Mouse (Mus musculus) neural tube, embryonic 13.5 days (tissue): ENCODE results near the gene Lgi4. TPM values are rescaled to one million over a fixed set of nuclear protein-coding genes. Genes with fewer than 3 reads are reported as not detected.

Experiments used
- ATAC-seq: fragments of 200-750 bp; cut with Nextera tagmentation; 2 replicates; pipeline ENCODE4 v1.8.0; 2017; ENCODE audit warnings: low read depth, mild to moderate bottlenecking, moderate TSS enrichment, moderate library complexity
- H3K27ac ChIP-seq: fragments of 300-500 bp; sonication (generic); replicated peaks from 2 replicates; pipeline ENCODE4 v1.5.1; 2015; ENCODE audit warnings: moderate library complexity, mild to moderate bottlenecking, inconsistent platforms
- H3K27me3 ChIP-seq: fragments of 300-500 bp; sonication (generic); 2 replicates; pipeline ENCODE4 v1.6.1; 2015; ENCODE audit warnings: mild to moderate bottlenecking, inconsistent platforms
- H3K36me3 ChIP-seq: fragments of 300-500 bp; sonication (generic); 2 replicates; pipeline ENCODE4 v1.6.1; 2015; ENCODE audit warnings: mild to moderate bottlenecking, inconsistent platforms
- H3K4me1 ChIP-seq: fragments of 300-500 bp; sonication (generic); replicated peaks from 2 replicates; pipeline ENCODE4 v1.6.1; 2015; ENCODE audit warnings: inconsistent platforms
- H3K4me2 ChIP-seq: fragments of 300-500 bp; sonication (generic); 2 replicates; pipeline ENCODE4 v1.6.1; 2015; ENCODE audit warnings: inconsistent platforms, mild to moderate bottlenecking, moderate library complexity
- H3K4me3 ChIP-seq: fragments of 300-500 bp; sonication (generic); 2 replicates; pipeline ENCODE4 v1.5.1; 2015; ENCODE audit warnings: mild to moderate bottlenecking, inconsistent platforms
- H3K9ac ChIP-seq: fragments of 300-500 bp; sonication (generic); 2 replicates; pipeline ENCODE4 v1.6.1; 2015; ENCODE audit warnings: moderate library complexity, mild to moderate bottlenecking, inconsistent platforms
- H3K9me3 ChIP-seq: fragments of 300-500 bp; sonication (generic); 2 replicates; pipeline ENCODE4 v1.6.1; 2016; ENCODE audit warnings: inconsistent platforms
- WGBS: fragments of 180-500 bp; shearing (Covaris S2); methylation state at CpG from one replicate; pipeline ENCODE4 v1.1.7; 2015; 5-methylcytosine and 5-hydroxymethylcytosine counted together
- polyA plus RNA-seq: library from polyadenylated mRNA; unstranded; fragments of >200 nt; fragmentation: Nextera tagmentation; extraction: Ambion mirVana; gene quantifications from 2 replicates; pipeline ENCODE4 v1.2.1, GENCODE M21; 2015

Gene Lgi4
- polyA plus RNA-seq, 1 experiment from 2014 or later: 2.6 TPM

DNA sequence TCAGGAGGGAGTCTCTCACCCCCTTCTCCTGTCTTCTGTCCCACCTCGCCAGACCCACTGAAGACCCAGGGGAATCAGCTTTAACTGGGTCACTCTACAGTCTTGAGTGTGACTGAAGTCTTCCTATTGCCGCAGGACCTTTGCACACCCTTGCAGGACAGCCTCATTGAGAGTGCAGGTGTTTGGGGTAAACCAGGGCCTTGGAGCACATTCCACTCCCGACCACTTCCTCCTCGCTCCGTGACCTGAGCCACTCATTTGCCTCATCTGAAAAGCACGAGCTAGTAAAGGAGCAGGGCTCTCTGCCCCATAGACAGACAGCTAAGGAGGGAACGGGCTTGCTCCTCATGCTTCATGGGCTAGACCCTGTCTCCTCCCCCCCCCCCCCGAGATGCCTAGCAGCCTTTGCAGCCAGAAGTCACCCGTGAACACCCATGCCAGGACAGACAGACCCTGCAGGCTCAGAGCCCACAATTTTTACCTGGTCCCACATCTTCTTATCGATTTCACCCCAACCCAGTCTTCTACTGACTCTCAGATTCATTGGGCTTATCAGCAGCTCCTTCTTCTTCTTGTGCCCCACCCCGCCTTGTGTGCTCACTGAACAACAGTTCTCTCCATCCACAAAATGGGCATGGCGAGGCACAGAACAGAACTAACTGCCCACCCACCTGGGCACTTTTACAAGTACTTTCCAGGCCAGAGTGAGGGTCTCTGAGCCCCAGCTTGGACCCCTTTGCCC lies 18.7 kb upstream of the Lgi4 start:
- Histone ChIP-seq H3K4me2 (no peak overlapping the region), H3K36me3 (no peaks in the 10 kb centered on the region), H3K4me3 (no peak overlapping the region), H3K4me1 (peaks cover 12% of the 10 kb centered on the region), H3K9ac (no peak overlapping the region), H3K9me3 (no peaks in the 10 kb centered on the region), H3K27ac (no peak overlapping the region), H3K27me3 (peaks cover 55% of the 10 kb centered on the region)
- WGBS: 77% methylated on average over 12 of the region's 12 CpGs
- ATAC-seq: no peak

DNA sequence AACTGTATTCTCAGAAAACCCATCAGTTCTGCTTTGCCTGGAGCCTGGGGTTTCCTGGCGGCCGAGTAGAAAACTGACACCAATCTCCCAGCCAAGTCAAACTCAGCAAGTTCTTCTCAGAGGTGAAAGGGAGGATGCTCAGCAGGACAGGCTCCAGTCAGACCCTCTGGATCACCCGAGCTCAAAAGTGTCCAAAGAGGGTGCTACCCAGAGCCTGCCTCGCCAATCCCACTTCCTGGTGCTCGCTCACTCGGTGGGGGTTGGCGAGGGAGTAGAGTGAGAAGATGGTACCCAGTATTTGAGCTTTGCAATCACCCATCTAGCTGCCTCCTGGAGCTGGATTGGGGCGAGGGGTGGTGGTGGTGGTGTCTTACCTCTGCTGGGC lies 18.1 kb upstream of the Lgi4 start:
- no peaks in the 10 kb centered on the region for H3K9me3 ChIP-seq
- whole genome bisulfite sequencing: 51% methylated on average over 8 of the region's 8 CpGs
- 0 out of 2 replicates have a peak overlapping the region, but pooled peaks have one; percentile 18 for H3K4me3 ChIP-seq
- H3K4me1 ChIP-seq: peaks cover 12% of the 10 kb centered on the region
- peak overlapping the region; percentile 46 for H3K4me2 ChIP-seq
- ATAC-seq: no peak
- H3K36me3 ChIP-seq: no peaks in the 10 kb centered on the region
- no peak overlapping the region for H3K9ac ChIP-seq
- H3K27me3 ChIP-seq: peaks cover 59% of the 10 kb centered on the region
- no peak overlapping the region for H3K27ac ChIP-seq

DNA sequence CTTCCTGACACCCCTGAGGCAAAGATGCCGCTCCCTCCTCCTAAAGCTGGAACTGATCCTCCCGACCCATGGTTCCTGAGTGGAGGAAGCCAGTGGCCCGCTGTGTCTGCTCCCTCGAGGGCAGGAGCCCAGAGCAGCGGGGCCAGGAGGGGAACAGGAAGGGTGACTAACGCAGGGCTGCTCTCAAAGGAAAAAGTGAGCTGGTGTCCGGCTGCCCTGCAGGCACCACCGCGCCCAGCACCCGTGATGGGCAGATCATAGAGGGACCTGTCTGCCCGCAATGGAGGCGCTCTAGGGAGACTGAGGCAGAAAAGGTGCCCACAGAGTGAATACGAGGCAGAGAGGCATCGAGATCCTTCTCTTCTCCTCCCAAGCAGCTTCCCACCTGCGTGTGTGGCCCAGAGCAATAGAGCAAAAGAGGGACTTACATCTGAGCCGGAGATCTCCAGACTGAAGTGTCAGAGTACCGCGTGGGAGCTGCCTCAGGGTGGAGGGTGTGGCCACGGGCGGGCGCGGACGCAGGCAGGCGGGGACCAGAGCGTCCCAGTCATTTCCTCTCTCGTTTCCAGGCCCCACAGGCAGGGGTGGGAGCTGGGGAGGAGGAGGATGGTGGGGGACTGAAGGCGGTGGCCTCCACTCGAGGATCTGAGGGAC lies 17.4 kb upstream of the Lgi4 start:
- no peak for ATAC-seq
- peaks cover 67% of the 10 kb centered on the region for H3K27me3 ChIP-seq
- peak overlapping the region; percentile 38 for H3K9ac ChIP-seq
- 3% methylated on average over 28 of the region's 28 CpGs for WGBS
- peaks cover 12% of the 10 kb centered on the region for H3K4me1 ChIP-seq
- no peak overlapping the region for H3K27ac ChIP-seq
- no peaks in the 10 kb centered on the region for H3K9me3 ChIP-seq
- peak overlapping the region; percentile 18 for H3K4me3 ChIP-seq
- H3K36me3 ChIP-seq: no peaks in the 10 kb centered on the region
- H3K4me2 ChIP-seq: peak overlapping the region; percentile 46

DNA sequence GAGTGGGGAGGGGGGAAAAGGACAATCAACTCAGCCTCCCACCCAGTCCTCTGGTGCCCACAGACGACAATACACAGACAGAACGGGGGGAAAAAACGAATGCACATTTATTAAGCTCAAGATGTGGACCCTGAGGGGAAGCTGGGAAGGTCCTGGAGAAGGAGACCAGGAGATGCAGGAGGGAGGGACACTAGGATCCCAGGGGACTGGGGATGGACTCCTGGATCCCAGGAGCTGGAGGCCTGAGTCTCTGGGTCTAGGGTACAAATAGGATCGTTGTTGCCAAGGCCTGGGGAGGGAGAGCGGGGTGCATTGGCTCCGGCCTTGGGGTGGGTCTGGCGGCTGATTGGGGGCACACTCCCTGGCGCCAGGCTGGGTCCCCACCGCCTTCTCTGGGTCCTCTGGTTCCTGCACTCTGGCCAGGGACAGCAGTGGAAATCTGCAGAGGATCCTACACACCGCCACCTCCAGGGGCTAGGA lies 16.7 kb upstream of the Lgi4 start, which contains the start of gene Fxyd5:
Gene Fxyd5 (minus strand): TSS at position 51 of the 480 bp plus-strand sequence.
- Histone ChIP-seq H3K4me3 (peak within 1 kb of the TSS; percentile 18), H3K4me1 (peaks cover 12% of the 10 kb centered on the region), H3K36me3 (no peaks in the 10 kb centered on the region), H3K9me3 (no peaks in the 10 kb centered on the region), H3K9ac (peak within 1 kb of the TSS; percentile 38), H3K27ac (no peak within 1 kb of the TSS), H3K27me3 (peaks cover 67% of the 10 kb centered on the region), H3K4me2 (peak within 1 kb of the TSS; percentile 46)
- WGBS: 35% methylated on average over 10 of the region's 10 CpGs
- no peak for ATAC-seq

DNA sequence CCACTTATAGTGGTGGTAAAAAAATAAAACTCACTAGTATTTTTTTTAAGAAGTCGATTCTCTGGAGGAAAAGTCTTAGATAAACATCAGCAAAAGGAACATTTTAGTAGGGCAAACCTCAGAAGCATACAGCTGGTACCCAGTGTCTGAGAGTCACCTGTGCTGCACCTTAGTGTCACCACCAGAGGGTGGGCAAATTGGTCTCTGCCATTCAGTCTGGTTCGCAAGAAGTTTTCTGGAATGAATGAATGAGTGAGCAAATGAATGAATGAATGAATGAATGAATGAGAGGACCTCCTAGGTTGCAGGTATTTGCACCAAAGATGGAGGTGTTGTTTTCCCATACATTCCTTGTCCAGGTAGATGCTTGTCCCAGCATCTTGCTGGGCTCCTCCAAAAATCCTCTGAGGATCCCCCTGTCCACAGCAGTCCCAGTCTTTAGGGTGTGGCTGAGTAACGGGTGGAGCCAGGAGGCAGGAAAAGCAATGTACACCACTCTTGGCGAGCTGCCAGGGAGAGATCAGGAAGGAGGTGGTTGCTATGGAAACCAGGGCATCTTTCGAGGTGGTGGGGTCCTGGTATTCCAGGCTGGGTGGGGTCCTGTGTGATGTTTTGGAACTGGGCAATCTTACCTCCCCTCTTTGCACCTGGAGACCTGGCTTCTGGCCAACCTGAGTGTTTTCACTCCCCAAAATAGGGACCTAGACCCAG lies 9.9 kb upstream of the Lgi4 start:
- H3K9ac ChIP-seq: peak overlapping the region; percentile 68
- no peaks in the 10 kb centered on the region for H3K9me3 ChIP-seq
- no peak for ATAC-seq
- 21% methylated on average over 5 of the region's 5 CpGs for WGBS
- H3K27me3 ChIP-seq: peaks cover 80% of the 10 kb centered on the region
- H3K27ac ChIP-seq: peak overlapping the region; percentile 70
- H3K36me3 ChIP-seq: no peaks in the 10 kb centered on the region
- H3K4me2 ChIP-seq: peak overlapping the region; percentile 63
- peak overlapping the region; percentile 42 for H3K4me3 ChIP-seq
- H3K4me1 ChIP-seq: peaks cover 46% of the 10 kb centered on the region

DNA sequence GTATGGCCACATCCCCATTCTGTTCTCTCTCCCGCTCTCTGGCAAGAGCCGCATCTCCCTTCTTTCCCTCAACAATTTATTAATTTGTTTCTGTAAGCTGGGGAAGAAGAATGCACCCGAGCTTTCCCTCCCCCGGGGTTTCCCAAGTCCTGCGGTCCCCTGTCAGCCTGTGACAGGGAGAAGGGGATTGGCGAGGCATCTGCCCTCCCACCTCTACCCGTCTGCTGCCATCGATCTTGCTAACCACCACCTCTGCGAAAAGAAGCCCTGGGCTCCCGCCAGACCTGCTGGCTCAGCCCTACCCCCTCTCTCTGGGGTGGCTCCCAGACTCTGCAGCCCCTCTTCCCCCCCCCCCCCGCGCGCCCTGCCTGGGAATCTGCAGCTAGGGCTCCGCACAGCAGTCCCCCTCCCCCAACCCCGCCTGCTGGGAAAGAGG lies 9.3 kb upstream of the Lgi4 start:
- peak overlapping the region; percentile 42 for H3K4me3 ChIP-seq

DNA sequence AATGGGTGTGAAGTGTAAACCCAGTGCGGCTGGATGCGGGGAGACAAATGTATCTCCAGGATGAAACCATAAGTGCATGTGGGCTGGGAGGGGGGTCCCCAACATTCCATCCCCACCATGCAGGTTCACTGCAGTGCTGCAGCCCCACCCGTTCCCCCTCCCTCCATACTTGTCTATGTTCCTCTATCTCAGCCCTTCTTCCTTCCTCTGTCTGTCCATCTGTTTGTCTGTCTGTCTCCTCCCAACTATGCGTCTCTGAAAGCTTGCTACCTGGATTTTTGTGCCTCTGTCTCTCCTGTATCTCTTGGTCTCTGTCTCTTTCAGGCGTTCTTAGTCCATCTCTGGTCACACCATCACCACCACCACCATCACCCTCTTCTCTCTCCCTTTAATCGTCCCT lies 8.7 kb upstream of the Lgi4 start:
- H3K27ac ChIP-seq: peak overlapping the region; percentile 70
- H3K4me2 ChIP-seq: peak overlapping the region; percentile 63
- peak overlapping the region; percentile 42 for H3K4me3 ChIP-seq
- H3K36me3 ChIP-seq: no peaks in the 10 kb centered on the region
- peak overlapping the region; percentile 68 for H3K9ac ChIP-seq
- ATAC-seq: 0 out of 2 replicates have a peak, but pooled peaks have one; percentile 2
- H3K4me1 ChIP-seq: peaks cover 57% of the 10 kb centered on the region
- 5% methylated on average over 6 of the region's 6 CpGs for WGBS
- H3K27me3 ChIP-seq: peaks cover 78% of the 10 kb centered on the region
- no peaks in the 10 kb centered on the region for H3K9me3 ChIP-seq

More for the DNA sequence above, 9.3 kb upstream of the Lgi4 start:
- Histone ChIP-seq H3K9ac (peak overlapping the region; percentile 68), H3K9me3 (no peaks in the 10 kb centered on the region), H3K27ac (peak overlapping the region; percentile 70), H3K27me3 (peaks cover 80% of the 10 kb centered on the region), H3K36me3 (no peaks in the 10 kb centered on the region), H3K4me1 (peaks cover 51% of the 10 kb centered on the region), H3K4me2 (peak overlapping the region; percentile 63)
- ATAC-seq: peak; percentile 34
- WGBS: 2% methylated on average over 13 of the region's 15 CpGs

DNA sequence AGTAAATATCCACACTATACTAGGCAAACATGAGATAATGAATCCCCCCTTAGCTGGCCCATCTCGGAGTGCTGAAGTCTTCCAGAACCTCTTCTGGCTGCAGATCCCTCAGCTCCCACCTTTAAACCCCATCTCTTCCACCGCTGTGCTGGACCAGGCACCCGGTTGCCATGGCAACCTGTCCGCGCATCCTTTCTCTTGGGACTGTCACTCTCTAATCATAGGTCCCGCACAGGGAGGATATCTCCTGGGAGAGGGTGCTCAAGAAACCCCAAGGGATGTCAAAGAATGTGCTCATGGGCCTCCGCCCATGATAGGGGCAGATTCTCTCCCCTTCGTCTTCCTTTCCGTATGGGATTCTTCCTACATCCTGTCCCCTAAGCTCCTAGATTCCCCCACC lies 8.2 kb upstream of the Lgi4 start:
- WGBS: 2% methylated on average over 9 of the region's 9 CpGs
- H3K36me3 ChIP-seq: no peaks in the 10 kb centered on the region
- H3K9ac ChIP-seq: peak overlapping the region; percentile 68
- H3K27ac ChIP-seq: peak overlapping the region; percentile 70; the same call in 1 of the 2 replicates
- H3K9me3 ChIP-seq: no peaks in the 10 kb centered on the region
- peak overlapping the region; percentile 63 for H3K4me2 ChIP-seq
- 0 out of 2 replicates have a peak, but pooled peaks have one; percentile 11 for ATAC-seq
- peaks cover 76% of the 10 kb centered on the region for H3K27me3 ChIP-seq
- H3K4me3 ChIP-seq: peak overlapping the region; percentile 42
- H3K4me1 ChIP-seq: peaks cover 58% of the 10 kb centered on the region

DNA sequence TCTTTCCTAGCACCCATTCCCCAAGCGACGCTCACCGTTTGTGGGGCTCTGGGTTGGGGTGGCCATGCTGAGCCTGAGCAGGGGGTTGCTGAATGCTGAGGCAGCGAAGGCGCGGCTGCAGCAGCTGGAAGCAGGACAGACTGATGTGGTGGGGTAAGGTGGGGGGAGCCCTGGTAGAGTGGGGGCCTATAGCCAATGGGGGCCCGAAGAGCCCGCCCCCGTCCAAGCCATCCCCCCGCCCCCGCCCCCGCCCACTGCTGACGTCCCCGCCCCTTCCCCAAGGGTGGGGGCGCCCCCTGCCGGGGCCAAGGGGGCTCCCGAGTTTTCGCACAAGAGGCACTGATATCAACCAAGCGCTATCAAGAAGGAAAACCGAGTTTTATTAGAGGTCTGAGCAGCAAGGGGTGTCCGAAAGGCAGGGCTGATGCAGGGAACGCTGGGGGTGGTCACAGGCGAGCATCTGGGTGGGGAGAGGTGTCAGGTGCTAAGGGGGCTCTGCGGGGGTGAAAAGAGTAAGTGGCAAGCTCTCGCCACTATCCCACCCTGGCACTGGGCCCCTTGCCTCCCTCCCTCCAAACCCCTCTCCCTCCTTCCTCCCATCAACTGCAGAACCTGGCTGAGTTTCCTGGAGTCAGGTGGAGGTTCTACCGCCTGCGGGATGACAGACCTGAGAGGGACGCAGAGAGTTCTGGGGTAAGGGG lies 7.7 kb upstream of the Lgi4 start, which contains the start of gene Fxyd7:
Gene Fxyd7 (minus strand): TSS at position 147 of the 701 bp plus-strand sequence.
- Histone ChIP-seq H3K9ac (peak within 1 kb of the TSS; percentile 68), H3K9me3 (no peaks in the 10 kb centered on the region), H3K27ac (peak within 1 kb of the TSS; percentile 70), H3K4me2 (peak within 1 kb of the TSS; percentile 63), H3K4me3 (peak within 1 kb of the TSS; percentile 42), H3K4me1 (peaks cover 58% of the 10 kb centered on the region), H3K27me3 (peaks cover 70% of the 10 kb centered on the region), H3K36me3 (no peaks in the 10 kb centered on the region)
- 4% methylated on average over 20 of the region's 28 CpGs for WGBS
- peak; percentile 46; the same call in 1 of the 2 replicates for ATAC-seq

DNA sequence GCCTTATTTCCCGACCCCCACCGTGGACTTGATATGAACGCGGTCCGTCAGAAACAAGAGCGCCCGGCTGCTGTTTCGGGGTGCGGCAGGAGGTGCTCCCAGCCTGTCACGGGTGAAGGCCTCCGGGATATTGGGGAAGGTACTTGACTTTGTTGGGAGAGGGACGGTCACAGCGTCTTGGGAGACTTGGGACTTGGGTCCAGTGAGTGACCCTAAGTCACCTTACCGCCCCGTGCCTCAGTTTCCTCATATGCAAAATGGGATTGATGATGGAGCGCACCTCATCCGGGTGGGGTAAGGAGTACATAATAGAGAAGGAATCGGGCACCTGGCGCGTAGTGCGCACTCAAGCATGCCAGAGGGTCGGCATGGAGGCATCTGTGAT lies 6.9 kb upstream of the Lgi4 start:
- Histone ChIP-seq H3K4me1 (peaks cover 58% of the 10 kb centered on the region), H3K27me3 (peaks cover 66% of the 10 kb centered on the region), H3K27ac (no peak overlapping the region), H3K4me2 (peak overlapping the region; percentile 63), H3K9ac (peak overlapping the region; percentile 10; the same call in 1 of the 2 replicates), H3K9me3 (no peaks in the 10 kb centered on the region), H3K4me3 (peak overlapping the region; percentile 22), H3K36me3 (no peaks in the 10 kb centered on the region)
- no peak for ATAC-seq
- 3% methylated on average over 22 of the region's 22 CpGs for WGBS
